Mouse (Mus musculus) lung, adult 10 weeks (tissue): ENCODE measurements around the gene Cst10. TPM values are rescaled to one million over a fixed set of nuclear protein-coding genes. Genes with fewer than 3 reads are reported as not detected.

Experiments
- polyA plus RNA-seq: library from polyadenylated mRNA; stranded (reverse); fragments of 350-450 nt; fragmentation: Illumina TruSeq; extraction: RNeasy Lipid Tissue Mini Kit (QIAGEN cat#74804); gene quantifications from one replicate; pipeline ENCODE4 v1.2.3, GENCODE M21; 2014; ENCODE audit warnings: low read depth, low replicate concordance; ENCODE audit not compliant: insufficient read depth

The Cst10 gene
- polyA plus RNA-seq, result not detected

DNA sequence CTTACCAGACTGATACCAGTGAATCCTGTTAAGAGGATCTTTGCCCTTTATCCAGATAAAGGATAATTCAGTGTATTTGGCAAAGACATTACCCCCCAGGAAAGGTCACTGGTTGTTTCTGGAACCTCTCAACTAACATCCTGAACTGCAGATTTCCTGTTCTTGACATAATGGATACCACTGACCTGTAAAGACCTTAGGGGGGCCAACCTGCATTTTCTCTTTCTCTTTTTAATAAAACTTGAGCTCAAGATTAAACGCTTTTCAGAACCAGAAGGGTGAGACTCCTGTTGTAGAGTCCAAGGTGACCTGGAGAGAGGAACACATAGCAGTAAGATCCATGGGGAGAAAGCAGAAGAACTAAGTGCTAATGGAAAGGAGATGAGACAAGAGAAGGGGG, at the start of gene Cst10:
TSS of gene Cst10 (plus strand) at position 301 of the 400 bp plus-strand sequence.

